Mouse (Mus musculus) forebrain, embryonic 11.5 days (tissue): ENCODE measurements around the gene Blzf1. TPM values are rescaled to one million over a fixed set of nuclear protein-coding genes. Genes with fewer than 3 reads are reported as not detected.
A peak's percentile ranks its signal among the peaks of the same experiment; 100 is the strongest.

Source experiments
- ATAC-seq: fragments of 200-750 bp; cut with Nextera tagmentation; replicated peaks from 2 replicates; pipeline ENCODE4 v1.8.0; 2017; ENCODE audit warnings: moderate TSS enrichment; ENCODE audit not compliant: low FRiP score
- DNase-seq: peaks from one replicate; pipeline ENCODE4 v3.0.0-alpha.2; 2017; ENCODE audit warnings: low spot score
- H3K27ac ChIP-seq: fragments of 300-500 bp; sonication (generic); 2 replicates; pipeline ENCODE4 v1.5.1; 2014; ENCODE audit warnings: low read depth, low read length
- H3K27me3 ChIP-seq: fragments of 300-500 bp; sonication (generic); 2 replicates; pipeline ENCODE4 v1.6.1; 2014; ENCODE audit warnings: mild to moderate bottlenecking, low read length, mixed read lengths; ENCODE audit not compliant: control insufficient read depth, insufficient read depth
- H3K36me3 ChIP-seq: fragments of 300-500 bp; sonication (generic); 2 replicates; pipeline ENCODE4 v1.6.1; 2014; ENCODE audit warnings: mild to moderate bottlenecking, low read length, moderate library complexity, mixed read lengths; ENCODE audit not compliant: control insufficient read depth, insufficient read depth
- H3K4me1 ChIP-seq: fragments of 300-500 bp; sonication (generic); replicated peaks from 2 replicates; pipeline ENCODE4 v1.6.1; 2014; ENCODE audit warnings: low read length, mixed read lengths; ENCODE audit not compliant: control insufficient read depth, insufficient read depth
- H3K4me2 ChIP-seq: fragments of 300-500 bp; sonication (generic); 2 replicates; pipeline ENCODE4 v1.6.1; 2014; ENCODE audit warnings: low read depth, mild to moderate bottlenecking, low read length, moderate library complexity, mixed read lengths; ENCODE audit not compliant: severe bottlenecking
- H3K4me3 ChIP-seq: fragments of 300-500 bp; sonication (generic); 2 replicates; pipeline ENCODE4 v1.5.1; 2014; ENCODE audit warnings: low read depth, low read length
- H3K9ac ChIP-seq: fragments of 300-500 bp; sonication (generic); 2 replicates; pipeline ENCODE4 v1.6.1; 2014; ENCODE audit warnings: low read length
- H3K9me3 ChIP-seq: fragments of 300-500 bp; sonication (generic); 2 replicates; pipeline ENCODE4 v1.6.1; 2016; ENCODE audit warnings: low read length, mixed read lengths; ENCODE audit not compliant: control insufficient read depth
- WGBS: fragments of 180-500 bp; shearing (Covaris S2); extraction: QIAGEN DNeasy Blood & Tissue Kit; methylation state at CpG from one replicate; pipeline ENCODE4 v1.1.7; 2014; 5-methylcytosine and 5-hydroxymethylcytosine counted together
- polyA plus RNA-seq: library from polyadenylated mRNA; unstranded; fragments of >200 nt; fragmentation: Nextera tagmentation; extraction: Ambion mirVana; gene quantifications from 2 replicates; pipeline ENCODE4 v1.2.1, GENCODE M21; 2014

Blzf1 gene
- polyA plus RNA-seq, 1 experiment from 2014 or later, result 26.9 TPM

DNA sequence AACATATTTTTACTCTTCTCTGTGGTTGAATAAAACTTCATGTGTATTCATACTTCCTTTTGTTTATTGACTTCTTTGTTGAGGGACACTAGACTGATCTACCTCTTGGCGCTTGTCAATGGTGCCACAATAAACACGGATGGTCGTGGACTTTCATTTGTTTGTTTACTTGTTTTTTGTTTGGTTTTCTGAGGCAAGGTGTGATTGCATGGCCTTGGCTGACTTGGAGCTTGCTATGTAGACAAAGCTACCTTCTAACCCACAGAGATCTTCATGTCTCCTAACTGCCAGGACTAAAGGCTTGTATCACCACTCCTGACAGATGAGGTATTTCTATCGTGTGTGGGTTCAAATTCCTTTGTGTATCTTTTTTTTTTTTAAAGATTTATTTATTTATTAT, 16.9 kb upstream of the Blzf1 start:
- ATAC-seq (no peak), DNase-seq (no peak)
- Histone ChIP-seq H3K9me3 (no peaks in the 10 kb centered on the region), H3K4me3 (no peak overlapping the region), H3K4me2 (no peak overlapping the region), H3K36me3 (no peaks in the 10 kb centered on the region), H3K4me1 (no peaks in the 10 kb centered on the region), H3K27me3 (no peaks in the 10 kb centered on the region), H3K27ac (no peak overlapping the region), H3K9ac (no peak overlapping the region)
- 94% methylated on average over 4 of the region's 4 CpGs for WGBS

DNA sequence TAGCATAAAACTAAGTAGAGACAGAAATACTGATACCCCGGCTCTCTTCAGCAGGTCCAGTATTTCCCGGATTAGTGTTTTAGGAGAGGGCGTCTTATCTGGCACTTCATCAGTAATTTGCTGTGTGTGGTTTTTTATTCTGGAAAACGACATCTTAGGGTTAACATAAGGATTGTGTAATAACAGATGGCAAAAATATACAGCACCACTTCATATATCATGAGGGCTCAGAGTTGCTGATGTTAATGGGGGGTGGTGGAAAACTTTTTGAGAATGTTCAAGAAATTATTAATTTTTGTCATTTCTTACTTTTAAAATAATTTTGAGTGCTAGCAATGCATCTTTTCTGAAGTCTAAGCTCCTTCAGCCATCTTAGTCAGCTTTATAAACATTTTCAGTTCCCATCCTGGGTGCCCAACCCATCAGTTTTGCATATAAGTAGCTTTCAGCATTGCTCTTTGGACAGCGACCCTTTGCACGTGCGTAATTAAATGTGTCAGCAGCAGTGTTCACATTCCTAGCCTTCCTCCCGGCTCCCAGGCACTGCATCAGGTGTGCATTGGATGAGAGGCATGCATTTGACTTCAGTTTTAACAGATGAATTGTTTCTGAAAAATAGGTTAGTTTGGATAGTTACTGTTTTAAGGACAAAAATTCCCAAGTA, 15.8 kb upstream of the Blzf1 start:
- no peak for ATAC-seq
- 86% methylated on average over 8 of the region's 8 CpGs for WGBS

DNA sequence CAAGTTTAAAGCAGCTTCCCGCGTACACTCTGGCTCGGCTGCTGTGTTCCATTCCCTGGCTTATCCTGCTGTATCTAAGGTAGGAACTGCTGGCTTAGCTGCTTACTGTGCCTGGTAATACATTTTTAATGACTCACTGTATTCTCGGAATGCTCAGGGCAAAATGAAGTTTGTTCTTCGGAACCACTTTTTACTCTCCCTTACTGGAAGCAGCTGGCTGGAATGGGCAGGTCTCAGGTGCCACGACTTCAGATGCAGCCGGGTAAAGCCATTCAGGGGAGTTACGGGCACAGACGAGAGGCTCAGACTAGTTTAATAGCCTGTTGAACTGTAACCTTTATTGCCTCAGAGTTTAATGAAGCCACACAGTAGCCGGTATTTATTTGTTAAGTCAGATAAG, 14.1 kb upstream of the Blzf1 start:
- Histone ChIP-seq H3K9ac (no peak overlapping the region), H3K27ac (no peak overlapping the region), H3K4me2 (no peak overlapping the region), H3K36me3 (no peaks in the 10 kb centered on the region), H3K27me3 (no peaks in the 10 kb centered on the region), H3K9me3 (no peaks in the 10 kb centered on the region), H3K4me3 (no peak overlapping the region), H3K4me1 (no peaks in the 10 kb centered on the region)
- ATAC-seq, result no peak
- no peak for DNase-seq
- 83% methylated on average over 10 of the region's 10 CpGs for WGBS

More for the DNA sequence above, 15.8 kb upstream of the Blzf1 start:
- Histone ChIP-seq H3K27me3 (no peaks in the 10 kb centered on the region), H3K36me3 (no peaks in the 10 kb centered on the region), H3K4me1 (no peaks in the 10 kb centered on the region), H3K4me3 (no peak overlapping the region), H3K4me2 (no peak overlapping the region), H3K9ac (no peak overlapping the region), H3K27ac (no peak overlapping the region), H3K9me3 (no peaks in the 10 kb centered on the region)
- DNase-seq, result no peak

DNA sequence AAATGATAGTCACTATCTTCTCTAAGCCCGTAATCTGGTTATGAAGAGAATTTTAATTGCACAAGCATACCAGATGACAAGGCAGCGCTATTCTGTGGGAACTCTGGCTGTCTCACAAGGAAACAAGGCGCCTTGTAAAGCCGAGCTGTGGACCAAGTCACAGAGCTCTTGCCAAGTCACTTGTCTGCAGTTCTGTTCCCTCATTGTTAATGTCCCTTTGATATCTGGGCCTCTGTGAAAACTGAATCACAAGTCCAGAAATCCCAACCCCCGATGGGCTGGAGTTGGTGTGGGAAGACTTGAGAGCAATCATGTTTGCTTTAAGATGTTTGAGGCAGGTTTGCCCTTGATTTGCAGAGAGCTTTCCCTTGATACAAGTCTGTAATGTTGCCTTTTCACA, 13.4 kb upstream of the Blzf1 start:
- Histone ChIP-seq H3K4me2 (no peak overlapping the region), H3K9ac (no peak overlapping the region), H3K36me3 (no peaks in the 10 kb centered on the region), H3K27ac (no peak overlapping the region), H3K4me3 (no peak overlapping the region), H3K4me1 (no peaks in the 10 kb centered on the region), H3K9me3 (no peaks in the 10 kb centered on the region), H3K27me3 (no peaks in the 10 kb centered on the region)
- WGBS, result 75% methylated on average over 5 of the region's 5 CpGs
- DNase-seq (no peak), ATAC-seq (no peak)

DNA sequence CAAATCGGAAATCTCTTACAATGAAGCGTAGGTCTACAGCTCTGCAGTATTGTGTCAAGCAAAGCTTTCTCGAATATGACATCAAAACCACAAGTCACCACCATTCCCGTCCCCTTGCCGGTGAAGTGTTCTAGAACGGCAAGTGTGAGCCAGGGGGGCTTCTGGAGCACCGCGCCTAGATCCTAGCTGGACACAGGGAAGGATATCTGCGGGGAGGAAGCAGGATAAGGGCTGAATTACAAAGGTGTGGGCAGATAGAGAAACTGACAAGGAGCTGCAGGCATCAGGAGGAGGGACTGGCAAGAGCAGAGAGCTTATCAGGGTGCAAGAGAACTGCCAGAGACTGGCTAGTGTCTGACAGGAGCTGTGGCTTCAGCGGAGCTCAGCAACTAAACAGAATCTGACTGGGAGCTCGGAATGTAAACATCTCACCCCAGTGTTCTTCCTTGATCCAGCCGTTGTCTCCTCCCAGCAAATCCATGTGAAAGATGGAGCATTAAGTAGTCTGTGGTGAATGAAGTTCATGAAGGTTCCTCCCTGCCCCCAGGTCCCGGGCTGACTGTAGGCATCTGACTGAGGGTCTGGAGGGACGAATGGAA, 12.4 kb upstream of the Blzf1 start:
- H3K9me3 ChIP-seq, result no peaks in the 10 kb centered on the region
- H3K36me3 ChIP-seq, result no peaks in the 10 kb centered on the region
- H3K9ac ChIP-seq, result no peak overlapping the region
- H3K4me1 ChIP-seq, result no peaks in the 10 kb centered on the region
- H3K4me3 ChIP-seq, result no peak overlapping the region
- H3K4me2 ChIP-seq, result no peak overlapping the region
- no peaks in the 10 kb centered on the region for H3K27me3 ChIP-seq
- DNase-seq, result no peak
- no peak overlapping the region for H3K27ac ChIP-seq
- WGBS, result 85% methylated on average over 14 of the region's 14 CpGs
- ATAC-seq, result no peak

DNA sequence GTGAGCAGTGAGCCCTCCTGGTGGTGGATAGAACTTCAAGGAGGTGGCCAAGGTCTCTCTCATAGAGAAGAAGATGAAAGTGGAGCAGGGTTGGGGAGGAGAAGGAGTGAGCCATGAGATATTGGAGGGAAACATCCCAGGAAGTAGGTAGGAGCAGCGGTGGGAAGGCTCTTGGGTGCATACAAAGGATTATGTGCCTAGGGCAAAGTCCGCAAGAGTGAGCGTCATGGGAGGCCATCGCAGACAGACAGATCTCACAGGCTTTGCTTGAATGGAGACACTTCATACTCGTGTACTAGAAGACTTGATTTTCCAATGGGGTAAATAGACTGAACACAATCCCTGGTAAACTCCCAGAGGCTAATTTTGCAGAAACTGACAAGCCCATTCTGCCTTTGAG, 11.2 kb upstream of the Blzf1 start:
- Histone ChIP-seq H3K27me3 (no peaks in the 10 kb centered on the region), H3K4me2 (no peak overlapping the region), H3K27ac (no peak overlapping the region), H3K9me3 (no peaks in the 10 kb centered on the region), H3K4me3 (no peak overlapping the region), H3K4me1 (no peaks in the 10 kb centered on the region), H3K36me3 (no peaks in the 10 kb centered on the region), H3K9ac (no peak overlapping the region)
- ATAC-seq (no peak), DNase-seq (no peak)
- 91% methylated on average over 5 of the region's 5 CpGs for WGBS

DNA sequence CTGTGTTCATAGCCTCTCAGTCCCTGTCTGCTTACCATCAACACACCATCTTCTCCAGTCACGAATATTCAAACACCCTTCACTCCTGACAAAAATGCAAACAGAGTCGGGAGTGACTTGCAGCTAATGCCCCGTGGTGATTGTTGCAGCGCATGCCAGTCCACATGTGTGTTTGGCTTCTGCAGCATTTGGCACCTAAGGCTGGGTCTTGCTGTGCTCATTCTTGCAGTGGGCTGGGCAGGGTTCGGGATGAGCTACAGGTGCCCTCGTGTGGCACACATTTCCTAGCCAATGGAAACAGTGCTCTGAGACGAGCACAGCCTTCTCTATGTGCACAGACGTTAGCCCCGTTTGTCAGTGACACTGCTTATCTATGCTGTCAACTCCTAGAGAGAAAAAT, 10.0 kb upstream of the Blzf1 start:
- Histone ChIP-seq H3K27me3 (no peaks in the 10 kb centered on the region), H3K4me1 (no peaks in the 10 kb centered on the region), H3K27ac (no peak overlapping the region), H3K9ac (no peak overlapping the region), H3K9me3 (no peaks in the 10 kb centered on the region), H3K4me3 (no peak overlapping the region), H3K4me2 (no peak overlapping the region), H3K36me3 (no peaks in the 10 kb centered on the region; the same call in 1 of the 2 replicates)
- 83% methylated on average over 9 of the region's 9 CpGs for WGBS
- ATAC-seq, result no peak
- DNase-seq, result no peak

DNA sequence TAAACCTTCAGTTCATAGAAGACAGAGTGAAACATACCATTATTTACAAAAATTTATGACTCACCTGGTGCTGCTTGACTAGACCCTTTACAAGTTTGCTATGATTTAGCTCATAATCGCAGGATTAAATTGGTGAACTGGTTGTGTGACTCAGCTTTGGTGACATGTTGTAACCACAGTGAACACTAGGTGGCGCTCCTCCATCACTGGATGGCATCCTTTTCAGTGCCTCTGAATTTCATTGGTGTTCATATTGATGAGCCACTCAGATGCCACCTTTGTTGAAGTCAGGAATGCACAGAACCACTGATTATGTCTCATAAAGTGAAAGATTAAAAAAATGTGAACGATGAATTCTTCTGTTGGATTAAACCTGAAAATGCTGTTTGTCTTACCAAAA, 9.4 kb upstream of the Blzf1 start:
- no peaks in the 10 kb centered on the region for H3K9me3 ChIP-seq
- no peak overlapping the region for H3K27ac ChIP-seq
- H3K4me3 ChIP-seq, result no peak overlapping the region
- DNase-seq (peak; percentile 87), ATAC-seq (peak; percentile 62; the same call in 1 of the 2 replicates)
- H3K9ac ChIP-seq, result no peak overlapping the region
- H3K4me2 ChIP-seq, result no peak overlapping the region
- 34% methylated on average over 3 of the region's 3 CpGs for WGBS
- no peaks in the 10 kb centered on the region for H3K27me3 ChIP-seq
- no peaks in the 10 kb centered on the region; the same call in 1 of the 2 replicates for H3K36me3 ChIP-seq
- no peaks in the 10 kb centered on the region for H3K4me1 ChIP-seq

DNA sequence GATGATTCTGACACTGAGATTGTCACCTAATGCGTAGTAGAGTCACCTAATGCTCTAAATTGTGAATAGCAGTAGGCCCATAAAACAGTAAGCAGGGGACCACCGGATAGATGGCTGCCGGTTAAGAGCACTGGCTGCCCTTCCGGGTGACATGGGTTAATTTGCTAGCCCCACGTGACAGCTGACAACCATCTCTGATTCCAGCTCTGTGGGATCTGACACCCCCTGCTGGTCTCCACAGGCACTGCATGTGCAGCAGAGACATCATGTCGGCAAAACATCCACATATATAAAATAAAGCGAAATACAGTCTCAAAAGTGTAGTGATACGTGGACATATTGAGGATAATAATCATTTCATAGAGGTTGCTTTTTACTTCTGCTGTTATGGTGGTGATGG, 8.0 kb upstream of the Blzf1 start:
- whole genome bisulfite sequencing, result 71% methylated on average over 8 of the region's 8 CpGs
- Histone ChIP-seq H3K4me2 (no peak overlapping the region), H3K4me1 (no peaks in the 10 kb centered on the region), H3K27ac (no peak overlapping the region), H3K27me3 (no peaks in the 10 kb centered on the region), H3K36me3 (no peaks in the 10 kb centered on the region; the same call in 1 of the 2 replicates), H3K4me3 (no peak overlapping the region), H3K9ac (no peak overlapping the region), H3K9me3 (no peaks in the 10 kb centered on the region)
- no peak for ATAC-seq
- DNase-seq, result peak; percentile 67
